Mouse (Mus musculus): ENCODE data around the gene Cc2d1b. TPM values are rescaled to one million over a fixed set of nuclear protein-coding genes. Genes with fewer than 3 reads are reported as not detected.

The Cc2d1b gene
- polyA plus RNA-seq (2015; fragmentation: Nextera tagmentation; extraction: Ambion mirVana): 33.7 and 34.0 TPM in 2 replicates

- Histone ChIP-seq H3K36me3 (ENCODE audit: insufficient read depth, low read length) (peaks cover 3% of the 10 kb centered on the region; the same call in 1 of the 2 replicates), H3K9me3 (ENCODE audit: low read length) (no peaks in the 10 kb centered on the region), H3K4me1 (ENCODE audit: insufficient read depth, low read length) (peaks cover 15% of the 10 kb centered on the region), H3K9ac (replicated peaks; ENCODE audit: low read length) (peak within 1 kb of the TSS; percentile 96), H3K27ac (ENCODE audit: low read length) (peak within 1 kb of the TSS; percentile 94), H3K4me2 (replicated peaks; ENCODE audit: low read depth, low read length) (peak within 1 kb of the TSS; percentile 88), H3K4me3 (ENCODE audit: low read length) (peak within 1 kb of the TSS; percentile 86), H3K27me3 (ENCODE audit: insufficient read depth, low read length) (no peaks in the 10 kb centered on the region)
- under 1% methylated on average over 81 of the region's 86 CpGs for WGBS
- ATAC-seq (ENCODE audit: low FRiP score, low TSS enrichment): peak; percentile 93
Measured at GRCm38 (mm10) chr4:108619587-108620341, at the start of gene Cc2d1b. TSS of gene Cc2d1b (plus strand) at chr4:108619940.

GRCm38 (mm10) chr4:108572644-108573043, 47.1 kb upstream of the Cc2d1b start:
- Histone ChIP-seq H3K9ac (replicated peaks; ENCODE audit: low read length) (no peak overlapping the region), H3K36me3 (ENCODE audit: insufficient read depth, low read length) (peaks cover 43% of the 10 kb centered on the region), H3K9me3 (ENCODE audit: low read length) (no peaks in the 10 kb centered on the region), H3K4me3 (ENCODE audit: low read length) (no peak overlapping the region), H3K4me1 (ENCODE audit: insufficient read depth, low read length) (peaks cover 5% of the 10 kb centered on the region), H3K4me2 (replicated peaks; ENCODE audit: low read depth, low read length) (no peak overlapping the region), H3K27ac (ENCODE audit: low read length) (no peak overlapping the region), H3K27me3 (ENCODE audit: insufficient read depth, low read length) (no peaks in the 10 kb centered on the region)
- no peak for ATAC-seq (ENCODE audit: low FRiP score, low TSS enrichment)
- WGBS: 95% methylated on average over 3 of the region's 3 CpGs

GRCm38 (mm10) chr4:108578840-108579742, 40.6 kb upstream of the Cc2d1b start, which contains the start of the genes Prpf38a and Orc1:
TSS of gene Prpf38a (minus strand) at chr4:108579336.
TSS of gene Orc1 (plus strand) at chr4:108579423.
- Histone ChIP-seq H3K27me3 (ENCODE audit: insufficient read depth, low read length) (no peaks in the 10 kb centered on the region), H3K36me3 (ENCODE audit: insufficient read depth, low read length) (peaks cover 9% of the 10 kb centered on the region), H3K27ac (ENCODE audit: low read length) (peak within 1 kb of the TSS; percentile 82), H3K9me3 (ENCODE audit: low read length) (no peaks in the 10 kb centered on the region), H3K9ac (replicated peaks; ENCODE audit: low read length) (peak within 1 kb of the TSS; percentile 88), H3K4me2 (replicated peaks; ENCODE audit: low read depth, low read length) (peak within 1 kb of the TSS; percentile 90), H3K4me1 (ENCODE audit: insufficient read depth, low read length) (peaks cover 23% of the 10 kb centered on the region), H3K4me3 (ENCODE audit: low read length) (peak within 1 kb of the TSS; percentile 99)
- WGBS: under 1% methylated on average over 64 of the region's 64 CpGs
- peak; percentile 98 for ATAC-seq (ENCODE audit: low FRiP score, low TSS enrichment)

GRCm38 (mm10) chr4:108579743-108580411, 39.9 kb upstream of the Cc2d1b start:
- Histone ChIP-seq H3K27me3 (ENCODE audit: insufficient read depth, low read length) (no peaks in the 10 kb centered on the region), H3K4me3 (ENCODE audit: low read length) (peak overlapping the region; percentile 99), H3K36me3 (ENCODE audit: insufficient read depth, low read length) (peaks cover 7% of the 10 kb centered on the region), H3K9me3 (ENCODE audit: low read length) (no peaks in the 10 kb centered on the region), H3K9ac (replicated peaks; ENCODE audit: low read length) (peak overlapping the region; percentile 84), H3K27ac (ENCODE audit: low read length) (peak overlapping the region; percentile 79), H3K4me1 (ENCODE audit: insufficient read depth, low read length) (peaks cover 23% of the 10 kb centered on the region), H3K4me2 (replicated peaks; ENCODE audit: low read depth, low read length) (peak overlapping the region; percentile 90)
- no peak for ATAC-seq (ENCODE audit: low FRiP score, low TSS enrichment)
- WGBS: under 1% methylated on average over 16 of the region's 16 CpGs

GRCm38 (mm10) chr4:108593376-108593775, 26.4 kb upstream of the Cc2d1b start:
- no peaks in the 10 kb centered on the region for H3K27me3 ChIP-seq (ENCODE audit: insufficient read depth, low read length)
- H3K9ac ChIP-seq (replicated peaks; ENCODE audit: low read length): no peak overlapping the region
- no peaks in the 10 kb centered on the region for H3K9me3 ChIP-seq (ENCODE audit: low read length)
- H3K36me3 ChIP-seq (ENCODE audit: insufficient read depth, low read length): peaks cover 4% of the 10 kb centered on the region; the same call in 1 of the 2 replicates
- no peak for ATAC-seq (ENCODE audit: low FRiP score, low TSS enrichment)
- H3K4me2 ChIP-seq (replicated peaks; ENCODE audit: low read depth, low read length): no peak overlapping the region
- H3K27ac ChIP-seq (ENCODE audit: low read length): no peak overlapping the region
- H3K4me1 ChIP-seq (ENCODE audit: insufficient read depth, low read length): no peaks in the 10 kb centered on the region
- WGBS: 89% methylated on average over 2 of the region's 2 CpGs
- no peak overlapping the region for H3K4me3 ChIP-seq (ENCODE audit: low read length)

- Histone ChIP-seq H3K27ac (ENCODE audit: low read length) (no peak overlapping the region), H3K9me3 (ENCODE audit: low read length) (no peaks in the 10 kb centered on the region), H3K27me3 (ENCODE audit: insufficient read depth, low read length) (no peaks in the 10 kb centered on the region), H3K4me1 (ENCODE audit: insufficient read depth, low read length) (no peaks in the 10 kb centered on the region), H3K4me3 (ENCODE audit: low read length) (no peak overlapping the region), H3K4me2 (replicated peaks; ENCODE audit: low read depth, low read length) (no peak overlapping the region), H3K36me3 (ENCODE audit: insufficient read depth, low read length) (peaks cover 11% of the 10 kb centered on the region; the same call in 1 of the 2 replicates), H3K9ac (replicated peaks; ENCODE audit: low read length) (no peak overlapping the region)
- WGBS: 90% methylated on average over 1 of the region's 1 CpGs
- ATAC-seq (ENCODE audit: low FRiP score, low TSS enrichment): no peak
Measured at GRCm38 (mm10) chr4:108595785-108596184, 24.0 kb upstream of the Cc2d1b start.

- Histone ChIP-seq H3K9ac (replicated peaks; ENCODE audit: low read length) (no peak overlapping the region), H3K27ac (ENCODE audit: low read length) (no peak overlapping the region), H3K4me2 (replicated peaks; ENCODE audit: low read depth, low read length) (no peak overlapping the region), H3K9me3 (ENCODE audit: low read length) (peaks cover 3% of the 10 kb centered on the region; the same call in 1 of the 2 replicates), H3K27me3 (ENCODE audit: insufficient read depth, low read length) (no peaks in the 10 kb centered on the region), H3K4me1 (ENCODE audit: insufficient read depth, low read length) (no peaks in the 10 kb centered on the region), H3K36me3 (ENCODE audit: insufficient read depth, low read length) (peaks cover 24% of the 10 kb centered on the region), H3K4me3 (ENCODE audit: low read length) (no peak overlapping the region)
- no peak for ATAC-seq (ENCODE audit: low FRiP score, low TSS enrichment)
- WGBS: 79% methylated on average over 4 of the region's 4 CpGs
Measured at GRCm38 (mm10) chr4:108598306-108598705, 21.4 kb upstream of the Cc2d1b start.

- Histone ChIP-seq H3K27me3 (ENCODE audit: insufficient read depth, low read length) (no peaks in the 10 kb centered on the region), H3K36me3 (ENCODE audit: insufficient read depth, low read length) (peaks cover 46% of the 10 kb centered on the region), H3K4me1 (ENCODE audit: insufficient read depth, low read length) (no peaks in the 10 kb centered on the region), H3K9ac (replicated peaks; ENCODE audit: low read length) (no peak overlapping the region), H3K4me2 (replicated peaks; ENCODE audit: low read depth, low read length) (no peak overlapping the region), H3K4me3 (ENCODE audit: low read length) (no peak overlapping the region), H3K9me3 (ENCODE audit: low read length) (peaks cover 3% of the 10 kb centered on the region; the same call in 1 of the 2 replicates), H3K27ac (ENCODE audit: low read length) (no peak overlapping the region)
- 92% methylated on average over 7 of the region's 7 CpGs for WGBS
- no peak for ATAC-seq (ENCODE audit: low FRiP score, low TSS enrichment)
Measured at GRCm38 (mm10) chr4:108601870-108602269, 17.9 kb upstream of the Cc2d1b start.

GRCm38 (mm10) chr4:108608651-108609050, 11.1 kb upstream of the Cc2d1b start:
- Histone ChIP-seq H3K27me3 (ENCODE audit: insufficient read depth, low read length) (no peaks in the 10 kb centered on the region), H3K36me3 (ENCODE audit: insufficient read depth, low read length) (peaks cover 23% of the 10 kb centered on the region), H3K4me3 (ENCODE audit: low read length) (no peak overlapping the region), H3K27ac (ENCODE audit: low read length) (no peak overlapping the region), H3K9me3 (ENCODE audit: low read length) (no peaks in the 10 kb centered on the region), H3K4me1 (ENCODE audit: insufficient read depth, low read length) (peaks cover 3% of the 10 kb centered on the region; the same call in 1 of the 2 replicates), H3K9ac (replicated peaks; ENCODE audit: low read length) (no peak overlapping the region), H3K4me2 (replicated peaks; ENCODE audit: low read depth, low read length) (no peak overlapping the region)
- 92% methylated on average over 3 of the region's 3 CpGs for WGBS
- ATAC-seq (ENCODE audit: low FRiP score, low TSS enrichment): no peak

All from kidney, embryonic 16.5 days (tissue).